ENCODE assay signal across 15 mouse cellular contexts in genomic region chr6:83302264-83302663, GRCm38 (mm10). TPM values are rescaled to one million over a fixed set of nuclear protein-coding genes. Genes with fewer than 3 reads are reported as not detected.
DNase-seq lines count a peak whose midpoint lies in the region; ATAC-seq and TF ChIP-seq lines count a peak whose summit lies in the region.
"Had no signal": no experiment of that assay in that cellular context is flagged by ENCODE, and none has a peak within 500 bp of the region (broad histone marks: within the 10 kb centered on the region; RNA-seq: fewer than 3 reads in every experiment).

No protein-coding gene starts in this region.

- H3K27me3 ChIP-seq in kidney, embryonic 15.5 days, result no peaks in the 10 kb centered on the region
- H3K27me3 ChIP-seq in CH12.LX (replicated peaks), result no peaks in the 10 kb centered on the region
- H3K27me3 ChIP-seq in kidney, postnatal 0 days (ENCODE audit: insufficient read depth, low read length), result no peaks in the 10 kb centered on the region
- H3K27me3 ChIP-seq: heart, embryonic 13.5 days had no signal

- H3K36me3 ChIP-seq in kidney, embryonic 15.5 days, result peaks cover 29% of the 10 kb centered on the region
- peaks cover 40 to 54% of the 10 kb centered on the region in 2 experiments for H3K36me3 ChIP-seq in CH12.LX (replicated peaks in 1 of 2; ENCODE audit: control insufficient read depth in 1 of 2, insufficient read depth in 1 of 2, low read length in 1 of 2)
- 0 out of 2 replicates have a peak, but pooled peaks cover 4% of the 10 kb centered on the region for H3K36me3 ChIP-seq in kidney, postnatal 0 days (ENCODE audit: insufficient read depth, low read length)

- H3K4me3 ChIP-seq in kidney, embryonic 15.5 days (replicated peaks), result no peak overlapping the region
- no peak overlapping the region for H3K4me3 ChIP-seq in CH12.LX (replicated peaks in 1 of 3; ENCODE audit: low read depth in 2 of 3, low read length in 2 of 3, poor library complexity in 1 of 3)
- H3K4me3 ChIP-seq in kidney, postnatal 0 days (replicated peaks; ENCODE audit: low read depth, low read length), result no peak overlapping the region
- H3K4me3 ChIP-seq: erythroblast, embryonic 14.5 days; heart, embryonic 13.5 days; left cerebral cortex, adult 2 months had no signal

- in situ Hi-C loops in CH12.LX (cut with MboI; ENCODE audit: low pct_ligation_motif_present, low pct_unique_long_range_greater_than_20kb, low sequenced_read_pairs), result no loop called here

- peaks cover 4% of the 10 kb centered on the region; the same call in 1 of the 2 replicates for H3K4me1 ChIP-seq in kidney, embryonic 15.5 days
- no peaks in the 10 kb centered on the region for H3K4me1 ChIP-seq in CH12.LX (ENCODE audit: control insufficient read depth in 1 of 2, insufficient read depth in 2 of 2)
- no peaks in the 10 kb centered on the region for H3K4me1 ChIP-seq in kidney, postnatal 0 days (replicated peaks; ENCODE audit: insufficient read depth, low read length)
- H3K4me1 ChIP-seq: heart, embryonic 13.5 days had no signal

- H3K9ac ChIP-seq in kidney, embryonic 15.5 days, result no peak overlapping the region
- H3K9ac ChIP-seq in CH12.LX (ENCODE audit: insufficient read depth, low read depth), result no peak overlapping the region
- no peak overlapping the region for H3K9ac ChIP-seq in kidney, postnatal 0 days (ENCODE audit: low read depth, low read length)
- H3K9ac ChIP-seq: heart, embryonic 13.5 days had no signal

- ATAC-seq in kidney, embryonic 15.5 days (replicated peaks; ENCODE audit: low FRiP score), result no peak
- ATAC-seq in kidney, postnatal 0 days (replicated peaks; ENCODE audit: low FRiP score, low read depth), result no peak

- H3K9me3 ChIP-seq in kidney, embryonic 15.5 days (replicated peaks), result no peaks in the 10 kb centered on the region
- H3K9me3 ChIP-seq in CH12.LX (replicated peaks; ENCODE audit: low read length), result no peaks in the 10 kb centered on the region
- no peaks in the 10 kb centered on the region for H3K9me3 ChIP-seq in kidney, postnatal 0 days (replicated peaks; ENCODE audit: low read length)
- H3K9me3 ChIP-seq: heart, embryonic 13.5 days had no signal

- no peak overlapping the region for H3K4me2 ChIP-seq in kidney, embryonic 15.5 days
- no peak overlapping the region for H3K4me2 ChIP-seq in CH12.LX (ENCODE audit: insufficient read depth, low read depth, poor library complexity, severe bottlenecking)
- H3K4me2 ChIP-seq in kidney, postnatal 0 days (ENCODE audit: low read length), result no peak overlapping the region
- H3K4me2 ChIP-seq: heart, embryonic 13.5 days; liver, embryonic 11.5 days had no signal

- TF ChIP-seq CTCF in CH12.LX (conservative IDR thresholded peaks at IDR 0.05 in 1 of 2, IDR thresholded peaks at IDR 0.05 in 1 of 2; ENCODE audit: low read depth in 2 of 2, low read length in 2 of 2), result no peak
- no peak for TF ChIP-seq CTCF in kidney, postnatal 0 days (IDR thresholded peaks at IDR 0.05; ENCODE audit: low read depth)

- 64% methylated on average over 5 of the region's 5 CpGs for WGBS in kidney, embryonic 15.5 days
- 59% methylated on average over 5 of the region's 5 CpGs for WGBS in kidney, postnatal 0 days

- no peak for TF ChIP-seq EP300 in CH12.LX (IDR thresholded peaks at IDR 0.05; ENCODE audit: low read length)

- TF ChIP-seq POLR2A in CH12.LX (IDR thresholded peaks at IDR 0.05; ENCODE audit: low read depth, low read length), result no peak

- no peak overlapping the region for H3K27ac ChIP-seq in kidney, embryonic 15.5 days
- no peak overlapping the region for H3K27ac ChIP-seq in CH12.LX (ENCODE audit: insufficient read depth, low read depth)
- H3K27ac ChIP-seq in kidney, postnatal 0 days, result 0 out of 2 replicates have a peak overlapping the region, but pooled peaks have one; percentile 5
- H3K27ac ChIP-seq: heart, embryonic 13.5 days; left cerebral cortex, adult 2 months had no signal

- no peaks in the 10 kb centered on the region for H3K79me2 ChIP-seq in CH12.LX (replicated peaks; ENCODE audit: control insufficient read depth, extremely low read depth, insufficient read depth, poor library complexity, severe bottlenecking)

- dilution Hi-C loops in CH12.LX (cut with MboI; ENCODE audit: extremely low pct_ligation_motif_present, extremely low pct_unique_long_range_greater_than_20kb, low sequenced_read_pairs), result no loop called here

- TF ChIP-seq RAD21 in CH12.LX (IDR thresholded peaks at IDR 0.05; ENCODE audit: low read depth, low read length), result no peak

- DNase-seq in adrenal gland, adult 2 months, result peak; percentile 21
- DNase-seq in adrenal gland, postnatal 25 days, result no peak
- peak; percentile 31 for DNase-seq in kidney, adult 18-20 months
- DNase-seq in CH12.LX (ENCODE audit: extremely low read depth), result no peak
- peak; percentile 7 for DNase-seq in kidney, postnatal 0 days (ENCODE audit: low spot score)
- DNase-seq in spleen, postnatal 4 days (ENCODE audit: low spot score in 2 of 2), result no peak
- no peak for DNase-seq in left cerebral cortex, adult 8-10 months (ENCODE audit: low spot score in 2 of 2)
- DNase-seq: cerebellum, adult 11 months; right cerebral cortex, adult 18-20 months; thymus, postnatal 25 days had no signal

TF ChIP-seq in CH12.LX, 34 proteins besides CTCF, POLR2A, EP300 and RAD21:
- TF ChIP-seq MEF2A (IDR thresholded peaks at IDR 0.05; ENCODE audit: borderline replicate concordance, low read depth, low read length), result no peak
- peak; percentile 33; the same call in 1 of the 2 replicates for TF ChIP-seq ZMIZ1 (IDR thresholded peaks at IDR 0.05; ENCODE audit: low read depth, low read length)
- no peak for TF ChIP-seq UBTF (IDR thresholded peaks at IDR 0.05; ENCODE audit: low read depth, low read length)
- TF ChIP-seq MAZ (IDR thresholded peaks at IDR 0.05; ENCODE audit: low read depth, low read length), result no peak
- no peak for TF ChIP-seq MAX (IDR thresholded peaks at IDR 0.05; ENCODE audit: low read length)
- TF ChIP-seq TCF12 (IDR thresholded peaks at IDR 0.05; ENCODE audit: low read depth, low read length), result no peak
- no peak for TF ChIP-seq KAT2A (IDR thresholded peaks at IDR 0.05; ENCODE audit: insufficient replicate concordance, low read length)
- no peak for TF ChIP-seq CHD1 (IDR thresholded peaks at IDR 0.05; ENCODE audit: low read depth, low read length)
- TF ChIP-seq ZC3H11A (IDR thresholded peaks at IDR 0.05; ENCODE audit: low read depth, low read length), result no peak
- TF ChIP-seq JUN (IDR thresholded peaks at IDR 0.05; ENCODE audit: insufficient read depth, low read depth, low read length), result no peak
- 0 out of 2 replicates have a peak, but pooled peaks have one; percentile 2 for TF ChIP-seq POLR2AphosphoS2 (IDR thresholded peaks at IDR 0.05; ENCODE audit: low read depth, low read length)
- TF ChIP-seq ETS1 (conservative IDR thresholded peaks at IDR 0.05; ENCODE audit: low read depth, low read length), result no peak
- no peak for TF ChIP-seq ZNF384 (IDR thresholded peaks at IDR 0.05; ENCODE audit: low read depth, low read length)

RNA-seq across cellular contexts. Expression of gene Mthfd2, which starts 23.4 kb away (rescaled TPM):
- total RNA-seq in adrenal gland, adult 2 months (2021), result 10 to 100 TPM; 17.8 to 30.8 TPM
- 2.5 and 3.8 TPM in 2 replicates for polyA plus RNA-seq in adrenal gland, adult 2 months (2012; rRNA removed)
- total RNA-seq in adrenal gland, postnatal 25 days (2021), result 29.2 and 47.6 TPM in 2 replicates
- polyA plus RNA-seq in kidney, embryonic 15.5 days (2015; fragmentation: Nextera tagmentation; extraction: Ambion mirVana), result 39.7 and 44.9 TPM in 2 replicates
- total RNA-seq in CH12.LX (2012; rRNA removed) (227 and 351 TPM in 2 replicates), CH12.LX (2014; rRNA removed) (281 and 286 TPM in 2 replicates)
- polyA plus RNA-seq in CH12.LX (2012; ENCODE audit: insufficient read length, low read depth), result 317 and 327 TPM in 2 replicates
- polyA plus RNA-seq in kidney, postnatal 0 days (2015; fragmentation: Nextera tagmentation; extraction: Ambion mirVana), result 21.6 and 25.8 TPM in 2 replicates
- 1 to 10 TPM; 5.3 to 8.7 (median 7.0) TPM for total RNA-seq in left cerebral cortex, adult 8-10 months (2022)

RNA-seq across cellular contexts. Expression of gene Mob1a, which starts 23.6 kb away (rescaled TPM):
- 10 to 100 TPM; 62.1 to 77.7 TPM for total RNA-seq in adrenal gland, adult 2 months (2021)
- polyA plus RNA-seq in adrenal gland, adult 2 months (2012; rRNA removed), result 44.4 and 52.1 TPM in 2 replicates
- 81.3 and 81.9 TPM in 2 replicates for total RNA-seq in adrenal gland, postnatal 25 days (2021)
- polyA plus RNA-seq in kidney, embryonic 15.5 days (2015; fragmentation: Nextera tagmentation; extraction: Ambion mirVana), result 69.6 and 70.6 TPM in 2 replicates
- total RNA-seq in CH12.LX (2012; rRNA removed) (82.6 and 85.5 TPM in 2 replicates), CH12.LX (2014; rRNA removed) (182 and 200 TPM in 2 replicates)
- polyA plus RNA-seq in CH12.LX (2012; ENCODE audit: insufficient read length, low read depth), result 82.4 and 99.8 TPM in 2 replicates
- polyA plus RNA-seq in kidney, postnatal 0 days (2015; fragmentation: Nextera tagmentation; extraction: Ambion mirVana), result 46.8 and 50.6 TPM in 2 replicates
- 10 to 100 TPM; 16.8 to 22.9 (median 17.5) TPM for total RNA-seq in left cerebral cortex, adult 8-10 months (2022)

RNA-seq across cellular contexts. Expression of gene Bola3, which starts 46.7 kb away (rescaled TPM):
- 100 to 1,000 TPM; 204 to 358 TPM for total RNA-seq in adrenal gland, adult 2 months (2021)
- 303 and 351 TPM in 2 replicates for polyA plus RNA-seq in adrenal gland, adult 2 months (2012; rRNA removed)
- 193 and 211 TPM in 2 replicates for total RNA-seq in adrenal gland, postnatal 25 days (2021)
- polyA plus RNA-seq in kidney, embryonic 15.5 days (2015; fragmentation: Nextera tagmentation; extraction: Ambion mirVana), result 145 and 149 TPM in 2 replicates
- 35.3 and 38.1 TPM in 2 replicates for total RNA-seq in CH12.LX (2012; rRNA removed)
- total RNA-seq in CH12.LX (2014; rRNA removed), result 53.6 and 60.5 TPM in 2 replicates
- polyA plus RNA-seq in CH12.LX (2012; ENCODE audit: insufficient read length, low read depth), result 190 and 223 TPM in 2 replicates
- 231 and 242 TPM in 2 replicates for polyA plus RNA-seq in kidney, postnatal 0 days (2015; fragmentation: Nextera tagmentation; extraction: Ambion mirVana)
- 10 to 100 TPM; 34.5 to 61.7 (median 53.5) TPM for total RNA-seq in left cerebral cortex, adult 8-10 months (2022)

Comparison
In these comparisons a context has a peak if more than half of its experiments do, and no peak if none do; other contexts are left out.
1. DNase-seq: peak in adrenal gland, adult 2 months (single experiment), kidney, adult 18-20 months (single experiment) and kidney, postnatal 0 days (single experiment); none in adrenal gland, postnatal 25 days (single experiment), CH12.LX (single experiment), spleen, postnatal 4 days (0 of 2) and left cerebral cortex, adult 8-10 months (0 of 2).